Mouse (Mus musculus) heart, embryonic 13.5 days (tissue): ENCODE results near the gene Ppfia1. TPM values are rescaled to one million over a fixed set of nuclear protein-coding genes. Genes with fewer than 3 reads are reported as not detected.

Experiments
- ATAC-seq: fragments of 200-750 bp; cut with Nextera tagmentation; 2 replicates; pipeline ENCODE4 v1.8.0; 2017; ENCODE audit warnings: moderate TSS enrichment; ENCODE audit not compliant: insufficient number of reproducible peaks, low FRiP score, low TSS enrichment; ENCODE audit errors: extremely low read depth
- H3K27ac ChIP-seq: fragments of 300-500 bp; sonication (generic); replicated peaks from 2 replicates; pipeline ENCODE4 v1.5.1; 2015; ENCODE audit warnings: moderate library complexity, mild to moderate bottlenecking, inconsistent platforms
- H3K27me3 ChIP-seq: fragments of 300-500 bp; sonication (generic); replicated peaks from 2 replicates; pipeline ENCODE4 v1.6.1; 2015; ENCODE audit warnings: mild to moderate bottlenecking, inconsistent platforms
- H3K36me3 ChIP-seq: fragments of 300-500 bp; sonication (generic); 2 replicates; pipeline ENCODE4 v1.6.1; 2015; ENCODE audit warnings: mild to moderate bottlenecking, inconsistent platforms
- H3K4me1 ChIP-seq: fragments of 300-500 bp; sonication (generic); 2 replicates; pipeline ENCODE4 v1.6.1; 2015; ENCODE audit warnings: inconsistent platforms
- H3K4me2 ChIP-seq: fragments of 300-500 bp; sonication (generic); 2 replicates; pipeline ENCODE4 v1.6.1; 2015; ENCODE audit warnings: inconsistent platforms, mild to moderate bottlenecking, moderate library complexity
- H3K4me3 ChIP-seq: fragments of 300-500 bp; sonication (generic); 2 replicates; pipeline ENCODE4 v1.5.1; 2015; ENCODE audit warnings: moderate library complexity, mild to moderate bottlenecking, inconsistent platforms
- H3K9ac ChIP-seq: fragments of 300-500 bp; sonication (generic); 2 replicates; pipeline ENCODE4 v1.6.1; 2015; ENCODE audit warnings: inconsistent platforms, mild to moderate bottlenecking, moderate library complexity
- H3K9me3 ChIP-seq: fragments of 300-500 bp; sonication (generic); 2 replicates; pipeline ENCODE4 v1.6.1; 2016; ENCODE audit warnings: inconsistent platforms
- WGBS: fragments of 180-500 bp; shearing (Covaris S2); methylation state at CpG from one replicate; pipeline ENCODE4 v1.1.7; 2015; ENCODE audit warnings: mixed read lengths; 5-methylcytosine and 5-hydroxymethylcytosine counted together
- polyA plus RNA-seq: library from polyadenylated mRNA; unstranded; fragments of >200 nt; fragmentation: Nextera tagmentation; extraction: Ambion mirVana; gene quantifications from 2 replicates; pipeline ENCODE4 v1.2.1, GENCODE M21; 2015

The Ppfia1 gene
- polyA plus RNA-seq, 1 experiment from 2014 or later: 23.3 TPM

- no peak overlapping the region for H3K4me3 ChIP-seq
- H3K4me2 ChIP-seq: no peak overlapping the region
- no peaks in the 10 kb centered on the region for H3K27me3 ChIP-seq
- ATAC-seq: no peak
- H3K36me3 ChIP-seq: peaks cover 95% of the 10 kb centered on the region
- no peaks in the 10 kb centered on the region for H3K9me3 ChIP-seq
- no peak overlapping the region for H3K27ac ChIP-seq
- H3K9ac ChIP-seq: no peak overlapping the region
- H3K4me1 ChIP-seq: peaks cover 5% of the 10 kb centered on the region; the same call in 1 of the 2 replicates
These were observed 73.2 kb downstream of the Ppfia1 start for GRCm38 (mm10) chr7:144480314-144480713.

- 100% methylated on average over 1 of the region's 1 CpGs for WGBS
- no peak overlapping the region for H3K27ac ChIP-seq
- no peaks in the 10 kb centered on the region for H3K27me3 ChIP-seq
- H3K4me1 ChIP-seq: peaks cover 5% of the 10 kb centered on the region; the same call in 1 of the 2 replicates
- H3K4me2 ChIP-seq: no peak overlapping the region
- H3K36me3 ChIP-seq: peaks cover 88% of the 10 kb centered on the region
- no peak overlapping the region for H3K4me3 ChIP-seq
- ATAC-seq: no peak
- no peaks in the 10 kb centered on the region for H3K9me3 ChIP-seq
- no peak overlapping the region for H3K9ac ChIP-seq
These were observed 74.0 kb downstream of the Ppfia1 start for GRCm38 (mm10) chr7:144479569-144479968.

GRCm38 (mm10) chr7:144475741-144476140 is 77.8 kb downstream of the Ppfia1 start:
- H3K4me1 ChIP-seq: peaks cover 15% of the 10 kb centered on the region
- H3K36me3 ChIP-seq: peaks cover 49% of the 10 kb centered on the region
- H3K4me3 ChIP-seq: no peak overlapping the region
- no peaks in the 10 kb centered on the region for H3K9me3 ChIP-seq
- no peak overlapping the region for H3K27ac ChIP-seq
- 86% methylated on average over 3 of the region's 3 CpGs for WGBS
- H3K9ac ChIP-seq: no peak overlapping the region
- no peak overlapping the region for H3K4me2 ChIP-seq
- ATAC-seq: no peak
- no peaks in the 10 kb centered on the region for H3K27me3 ChIP-seq

- H3K27me3 ChIP-seq: no peaks in the 10 kb centered on the region
- peaks cover 27% of the 10 kb centered on the region for H3K36me3 ChIP-seq
- H3K4me3 ChIP-seq: no peak overlapping the region
- 0 out of 2 replicates have a peak overlapping the region, but pooled peaks have one; percentile 25 for H3K27ac ChIP-seq
- H3K4me2 ChIP-seq: no peak overlapping the region
- H3K9ac ChIP-seq: no peak overlapping the region
- H3K9me3 ChIP-seq: no peaks in the 10 kb centered on the region
- H3K4me1 ChIP-seq: peaks cover 29% of the 10 kb centered on the region
- ATAC-seq: no peak
- WGBS: 36% methylated on average over 4 of the region's 4 CpGs
These were observed 80.0 kb downstream of the Ppfia1 start for GRCm38 (mm10) chr7:144473486-144473885.

- 69% methylated on average over 2 of the region's 2 CpGs for WGBS
These were observed 82.4 kb downstream of the Ppfia1 start for GRCm38 (mm10) chr7:144471103-144471502.

GRCm38 (mm10) chr7:144470545-144471059 is 82.9 kb downstream of the Ppfia1 start, which contains the start of gene Cttn:
Cttn (minus strand) TSS chr7:144471009.
- Histone ChIP-seq H3K27ac (peak within 1 kb of the TSS; percentile 85), H3K36me3 (peaks cover 14% of the 10 kb centered on the region), H3K4me3 (peak within 1 kb of the TSS; percentile 97), H3K4me1 (peaks cover 39% of the 10 kb centered on the region), H3K9me3 (no peaks in the 10 kb centered on the region), H3K9ac (peak within 1 kb of the TSS; percentile 98), H3K4me2 (peak within 1 kb of the TSS; percentile 77), H3K27me3 (no peaks in the 10 kb centered on the region)
- ATAC-seq: peak; percentile 80
- under 1% methylated on average over 30 of the region's 30 CpGs for WGBS

More at GRCm38 (mm10) chr7:144471103-144471502, 82.4 kb downstream of the Ppfia1 start:
- H3K27ac ChIP-seq: peak overlapping the region; percentile 85
- ATAC-seq: no peak
- peak overlapping the region; percentile 77 for H3K4me2 ChIP-seq
- H3K36me3 ChIP-seq: peaks cover 16% of the 10 kb centered on the region
- peak overlapping the region; percentile 97 for H3K4me3 ChIP-seq
- H3K4me1 ChIP-seq: peaks cover 39% of the 10 kb centered on the region
- H3K9me3 ChIP-seq: no peaks in the 10 kb centered on the region
- no peaks in the 10 kb centered on the region for H3K27me3 ChIP-seq
- H3K9ac ChIP-seq: peak overlapping the region; percentile 98

- peaks cover 39% of the 10 kb centered on the region for H3K4me1 ChIP-seq
- H3K4me3 ChIP-seq: peak overlapping the region; percentile 97
- H3K9me3 ChIP-seq: no peaks in the 10 kb centered on the region
- no peak for ATAC-seq
- under 1% methylated on average over 31 of the region's 31 CpGs for WGBS
- peaks cover 17% of the 10 kb centered on the region for H3K36me3 ChIP-seq
- peak overlapping the region; percentile 98 for H3K9ac ChIP-seq
- peak overlapping the region; percentile 77 for H3K4me2 ChIP-seq
- peak overlapping the region; percentile 85 for H3K27ac ChIP-seq
- no peaks in the 10 kb centered on the region for H3K27me3 ChIP-seq
These were observed 83.5 kb downstream of the Ppfia1 start for GRCm38 (mm10) chr7:144469908-144470544.

GRCm38 (mm10) chr7:144469181-144469641 is 84.3 kb downstream of the Ppfia1 start:
- peak overlapping the region; percentile 98 for H3K9ac ChIP-seq
- H3K4me3 ChIP-seq: peak overlapping the region; percentile 97
- H3K4me2 ChIP-seq: peak overlapping the region; percentile 77
- H3K9me3 ChIP-seq: no peaks in the 10 kb centered on the region
- WGBS: 8% methylated on average over 4 of the region's 4 CpGs
- no peaks in the 10 kb centered on the region for H3K27me3 ChIP-seq
- H3K27ac ChIP-seq: peak overlapping the region; percentile 85
- peaks cover 25% of the 10 kb centered on the region for H3K36me3 ChIP-seq
- H3K4me1 ChIP-seq: peaks cover 39% of the 10 kb centered on the region
- ATAC-seq: no peak

- peak overlapping the region; percentile 85 for H3K27ac ChIP-seq
- H3K4me2 ChIP-seq: peak overlapping the region; percentile 77
- 91% methylated on average over 5 of the region's 5 CpGs for WGBS
- no peaks in the 10 kb centered on the region for H3K27me3 ChIP-seq
- H3K4me3 ChIP-seq: peak overlapping the region; percentile 97
- no peak for ATAC-seq
- H3K36me3 ChIP-seq: peaks cover 30% of the 10 kb centered on the region
- H3K9me3 ChIP-seq: no peaks in the 10 kb centered on the region
- H3K9ac ChIP-seq: peak overlapping the region; percentile 98
- H3K4me1 ChIP-seq: peaks cover 35% of the 10 kb centered on the region
These were observed 84.8 kb downstream of the Ppfia1 start for GRCm38 (mm10) chr7:144468741-144469140.

GRCm38 (mm10) chr7:144462577-144462976 is 91.0 kb downstream of the Ppfia1 start:
- no peak for ATAC-seq
- whole genome bisulfite sequencing: 73% methylated on average over 7 of the region's 7 CpGs

GRCm38 (mm10) chr7:144461246-144461902 is 92.2 kb downstream of the Ppfia1 start:
- Histone ChIP-seq H3K4me3 (no peak overlapping the region), H3K36me3 (peaks cover 99% of the 10 kb centered on the region), H3K9ac (no peak overlapping the region), H3K27ac (no peak overlapping the region), H3K4me2 (no peak overlapping the region), H3K27me3 (no peaks in the 10 kb centered on the region), H3K9me3 (no peaks in the 10 kb centered on the region), H3K4me1 (no peaks in the 10 kb centered on the region)
- WGBS: 88% methylated on average over 6 of the region's 6 CpGs
- ATAC-seq: no peak

More at GRCm38 (mm10) chr7:144462577-144462976, 91.0 kb downstream of the Ppfia1 start:
- Histone ChIP-seq H3K27ac (no peak overlapping the region), H3K4me2 (no peak overlapping the region), H3K36me3 (peaks cover 92% of the 10 kb centered on the region), H3K9me3 (no peaks in the 10 kb centered on the region), H3K4me1 (0 out of 2 replicates have a peak, but pooled peaks cover 2% of the 10 kb centered on the region), H3K27me3 (no peaks in the 10 kb centered on the region), H3K9ac (no peak overlapping the region), H3K4me3 (no peak overlapping the region)
